Mouse (Mus musculus) adrenal gland, adult 2 months (tissue): ENCODE measurements at regions not wholly inside any gene's neighbourhood (a gene's known extent, or its start where the extent isn't known, plus 50 kb on each side); places are given as distances from the start of the nearest gene placed in this dataset.
A peak's percentile ranks its signal among the peaks of the same experiment; 100 is the strongest.
"Not testable (repeated sequence)": the region's sequence is repeated elsewhere in the genome, so short reads cannot be mapped to it uniquely, and the experiment has no call there.

Experiments
- DNase-seq: peaks from one replicate; pipeline ENCODE4 v3.0.0; 2021

- DNase-seq = not testable (repeated sequence)
Observed at GRCm38 (mm10) chr8:20812164-20812872, 80.2 kb upstream of the Defb33 start.

GRCm38 (mm10) chr8:20813493-20813892, 79.0 kb upstream of the Defb33 start:
- peak; percentile 8 for DNase-seq

GRCm38 (mm10) chr8:20822434-20822833, 70.0 kb upstream of the Defb33 start:
- peak; percentile 24 for DNase-seq

GRCm38 (mm10) chr8:20823219-20823618, 69.2 kb upstream of the Defb33 start:
- not testable (repeated sequence) for DNase-seq

GRCm38 (mm10) chr8:20839481-20839880, 53.0 kb upstream of the Defb33 start:
- DNase-seq = not testable (repeated sequence)
